Mouse (Mus musculus): ENCODE measurements around the gene Myo1a.
A peak's percentile ranks its signal among the peaks of the same experiment; 100 is the strongest.
"Not testable (repeated sequence)": the region's sequence is repeated elsewhere in the genome, so short reads cannot be mapped to it uniquely, and the experiment has no call there.

Gene Myo1a

GRCm38 (mm10) chr10:127704766-127705220, at the start of gene Myo1a:
TSS of gene Myo1a (plus strand) at chr10:127705170.
- DNase-seq = no peak

- DNase-seq = not testable (repeated sequence)
Observed at GRCm38 (mm10) chr10:127657617-127658016, 47.4 kb upstream of the Myo1a start.

GRCm38 (mm10) chr10:127658076-127658475, 46.9 kb upstream of the Myo1a start:
- peak in 1 of 2 experiments; percentile 41 for DNase-seq

GRCm38 (mm10) chr10:127659551-127659950, 45.4 kb upstream of the Myo1a start:
- no peak for DNase-seq

GRCm38 (mm10) chr10:127661291-127661914, 43.6 kb upstream of the Myo1a start:
- peak in 1 of 2 experiments; percentile 55 for DNase-seq

GRCm38 (mm10) chr10:127661915-127662663, 42.9 kb upstream of the Myo1a start:
- peak; percentile 79 to 89 for DNase-seq

- peak in 1 of 2 experiments; percentile 49 for DNase-seq
Observed at GRCm38 (mm10) chr10:127662666-127663253, 42.2 kb upstream of the Myo1a start.

GRCm38 (mm10) chr10:127663590-127663989, 41.4 kb upstream of the Myo1a start:
- DNase-seq = peak in 1 of 2 experiments; percentile 23

GRCm38 (mm10) chr10:127664166-127664565, 40.8 kb upstream of the Myo1a start:
- DNase-seq = no peak

- DNase-seq = no peak
Observed at GRCm38 (mm10) chr10:127664891-127665290, 40.1 kb upstream of the Myo1a start.

GRCm38 (mm10) chr10:127665366-127666181, 39.4 kb upstream of the Myo1a start:
- no peak for DNase-seq

- DNase-seq = peak; percentile 81 to 85
Observed at GRCm38 (mm10) chr10:127666501-127667268, 38.3 kb upstream of the Myo1a start, which contains the start of gene Nemp1. TSS of gene Nemp1 (plus strand) at chr10:127666901.

GRCm38 (mm10) chr10:127667269-127668092, 37.5 kb upstream of the Myo1a start:
- peak; percentile 91 to 93 for DNase-seq

- peak; percentile 73 to 76 for DNase-seq
Observed at GRCm38 (mm10) chr10:127668093-127669050, 36.6 kb upstream of the Myo1a start, which contains the start of gene Nab2. TSS of gene Nab2 (minus strand) at chr10:127668568.

GRCm38 (mm10) chr10:127669170-127669569, 35.8 kb upstream of the Myo1a start:
- no peak for DNase-seq

- DNase-seq = no peak
Observed at GRCm38 (mm10) chr10:127670185-127670584, 34.8 kb upstream of the Myo1a start.

GRCm38 (mm10) chr10:127671276-127671675, 33.7 kb upstream of the Myo1a start:
- DNase-seq = peak in 1 of 2 experiments; percentile 33

- no peak for DNase-seq
Observed at GRCm38 (mm10) chr10:127674046-127674655, 30.8 kb upstream of the Myo1a start.
